Mouse (Mus musculus) embryonic fibroblast, embryonic 13.5 days (primary cell): ENCODE measurements around the gene Col4a3bp.

Source experiments
- CTCF ChIP-seq: IDR thresholded peaks from 2 replicates; pipeline ENCODE4 v1.5.1; 2011; ENCODE audit warnings: mild to moderate bottlenecking, control low read depth, low read length, moderate library complexity, borderline replicate concordance; ENCODE audit not compliant: insufficient read depth
- POLR2A ChIP-seq: IDR thresholded peaks from 2 replicates; pipeline ENCODE4 v1.6.1; 2011; ENCODE audit warnings: low read depth, mild to moderate bottlenecking, control low read depth, low read length, moderate library complexity

GRCm38 (mm10) chr13:96516249-96516648 is 26.2 kb upstream of the Col4a3bp start:
- TF ChIP-seq POLR2A (no peak), CTCF (no peak)
